Mouse (Mus musculus) ES-Bruce4 (cell line): Measurements from ENCODE around the gene Clasp1. TPM values are rescaled to one million over a fixed set of nuclear protein-coding genes. Genes with fewer than 3 reads are reported as not detected.

Experiments used
- H3K27ac ChIP-seq: 2 replicates; pipeline ENCODE4 v1.5.1; 2012; ENCODE audit warnings: low read length, inconsistent platforms; ENCODE audit not compliant: insufficient read depth
- H3K27me3 ChIP-seq: 2 replicates; pipeline ENCODE4 v1.6.1; 2012; ENCODE audit warnings: mild to moderate bottlenecking, low read length, inconsistent platforms; ENCODE audit not compliant: control insufficient read depth, poor library complexity, insufficient read depth, severe bottlenecking
- H3K36me3 ChIP-seq: 2 replicates; pipeline ENCODE4 v1.6.1; 2012; ENCODE audit warnings: inconsistent platforms, mild to moderate bottlenecking, low read length, moderate library complexity; ENCODE audit not compliant: control insufficient read depth, poor library complexity, insufficient read depth, severe bottlenecking
- H3K4me1 ChIP-seq: one replicate; pipeline ENCODE4 v1.8.1; 2011; ENCODE audit warnings: low read length; ENCODE audit not compliant: control insufficient read depth, insufficient read depth
- H3K4me3 ChIP-seq: 2 replicates; pipeline ENCODE4 v1.5.1; 2011; ENCODE audit warnings: low read depth, mild to moderate bottlenecking, low read length
- H3K9ac ChIP-seq: 2 replicates; pipeline ENCODE4 v1.6.1; 2012; ENCODE audit warnings: low read depth, mild to moderate bottlenecking, inconsistent platforms; ENCODE audit not compliant: poor library complexity, severe bottlenecking
- H3K9me3 ChIP-seq: replicated peaks from 2 replicates; pipeline ENCODE4 v1.6.1; 2012; ENCODE audit warnings: mild to moderate bottlenecking, low read length, inconsistent platforms; ENCODE audit not compliant: control insufficient read depth, poor library complexity, insufficient read depth, severe bottlenecking
- CTCF ChIP-seq: IDR thresholded peaks from one replicate; pipeline ENCODE4 v1.8.1; 2011; ENCODE audit warnings: low read depth, low read length
- EP300 ChIP-seq: IDR thresholded peaks from 2 replicates; pipeline ENCODE4 v1.6.1; 2011; ENCODE audit warnings: low read depth, low read length; ENCODE audit not compliant: insufficient read depth
- POLR2A ChIP-seq: IDR thresholded peaks from one replicate; pipeline ENCODE4 v1.8.1; 2011; ENCODE audit warnings: low read length; ENCODE audit not compliant: insufficient read depth
- polyA plus RNA-seq: library from polyadenylated mRNA; stranded (reverse); fragments of >200 nt; gene quantifications from 2 replicates; pipeline ENCODE4 v1.2.4, GENCODE M21; 2011; ENCODE audit warnings: low read depth; ENCODE audit not compliant: missing spikeins, insufficient read depth, insufficient read length

Clasp1 gene
- polyA plus RNA-seq, 1 experiment, result 81.0 TPM

DNA sequence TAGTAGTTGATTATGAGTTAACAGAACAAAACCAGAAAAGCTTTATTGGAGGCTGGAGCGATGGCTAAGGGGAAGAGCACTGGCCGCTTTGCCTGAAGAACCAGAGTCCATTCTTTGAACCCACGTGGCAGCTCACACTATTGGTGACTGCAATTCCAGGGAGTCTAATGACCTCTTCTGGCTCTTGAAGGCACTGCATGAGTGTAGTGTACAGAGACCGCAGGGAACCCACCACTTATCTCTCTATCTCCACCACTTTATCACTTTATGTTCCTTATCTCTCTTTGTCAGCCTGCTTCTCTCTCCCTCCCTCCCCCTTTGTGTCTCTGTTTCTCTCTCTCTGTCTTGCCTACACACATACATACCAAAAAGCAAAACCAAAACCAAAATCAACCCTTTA is 88.1 kb downstream of the Clasp1 start:
- Histone ChIP-seq H3K27ac (no peak overlapping the region), H3K9me3 (no peaks in the 10 kb centered on the region), H3K27me3 (no peaks in the 10 kb centered on the region), H3K9ac (no peak overlapping the region), H3K36me3 (no peaks in the 10 kb centered on the region), H3K4me3 (no peak overlapping the region), H3K4me1 (no peaks in the 10 kb centered on the region)
- TF ChIP-seq EP300 (no peak), POLR2A (no peak), CTCF (peak; percentile 51)

GRCm38 (mm10) chr1:118479246-118479645 is 90.4 kb downstream of the Clasp1 start:
- H3K36me3 ChIP-seq, result no peaks in the 10 kb centered on the region
- TF ChIP-seq POLR2A (no peak), CTCF (no peak), EP300 (no peak)
- no peaks in the 10 kb centered on the region for H3K27me3 ChIP-seq

DNA sequence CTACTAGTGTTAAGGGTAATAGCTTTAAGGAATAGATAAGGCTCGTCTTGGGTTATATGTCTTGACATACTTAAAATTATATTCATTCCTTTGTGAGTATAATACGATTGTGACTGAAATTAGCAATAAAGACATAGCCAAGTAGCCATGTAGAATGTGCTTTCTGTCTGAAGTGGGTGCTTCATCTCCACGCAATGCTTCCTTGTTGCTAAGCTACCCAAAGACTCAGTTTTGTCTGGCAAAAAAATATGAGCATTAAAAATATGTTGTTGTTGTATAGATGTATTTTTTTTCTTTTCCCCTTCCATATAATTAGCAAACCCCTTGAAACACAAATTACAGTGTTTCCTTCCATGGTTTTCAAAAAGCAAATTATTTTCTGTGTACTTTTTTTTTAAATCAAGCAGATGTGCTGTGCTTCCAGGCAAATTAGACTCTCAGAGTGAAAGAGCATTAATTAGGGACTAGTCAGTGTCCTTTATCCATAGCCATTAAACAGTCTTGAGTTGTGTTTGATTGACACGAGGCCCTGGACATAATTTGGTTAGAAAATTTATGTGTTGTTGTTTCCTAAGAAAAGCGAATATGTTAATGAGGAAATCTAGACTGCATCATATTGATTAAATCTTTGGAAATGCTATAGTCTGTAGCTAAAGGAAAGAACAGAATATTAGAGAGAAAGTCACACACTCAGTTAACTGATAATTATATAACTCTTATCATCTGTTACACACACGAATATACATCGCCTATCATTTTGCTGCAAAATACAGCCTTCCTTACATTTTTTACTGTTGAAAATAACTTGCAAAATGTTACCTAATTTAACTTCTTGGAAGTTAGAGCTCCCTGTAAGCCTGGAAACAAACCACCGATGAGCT is 91.9 kb downstream of the Clasp1 start:
- Histone ChIP-seq H3K9ac (no peak overlapping the region), H3K27ac (no peak overlapping the region), H3K9me3 (no peaks in the 10 kb centered on the region), H3K27me3 (no peaks in the 10 kb centered on the region), H3K4me1 (no peaks in the 10 kb centered on the region), H3K4me3 (no peak overlapping the region), H3K36me3 (no peaks in the 10 kb centered on the region)
- TF ChIP-seq POLR2A (no peak), CTCF (no peak), EP300 (no peak)

More at GRCm38 (mm10) chr1:118479246-118479645, 90.4 kb downstream of the Clasp1 start:
- Histone ChIP-seq H3K9ac (no peak overlapping the region), H3K4me1 (no peaks in the 10 kb centered on the region), H3K4me3 (no peak overlapping the region), H3K9me3 (no peaks in the 10 kb centered on the region), H3K27ac (no peak overlapping the region)

DNA sequence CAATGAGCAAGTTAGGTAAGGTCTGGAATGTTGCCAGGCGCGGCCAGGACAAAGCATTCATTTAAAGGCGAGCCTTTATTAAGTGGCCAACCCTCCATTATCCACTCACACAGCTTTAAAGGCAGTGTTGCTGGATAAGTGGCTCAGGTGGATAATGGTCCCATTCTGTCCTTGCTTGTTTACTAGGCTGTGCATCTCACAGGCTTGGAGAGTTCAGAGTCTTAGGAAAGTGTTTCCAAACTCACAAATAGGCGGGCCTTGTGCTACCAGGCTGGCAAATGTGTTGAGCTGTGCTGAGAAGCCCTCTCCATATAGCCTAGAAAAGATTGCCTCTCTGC is 92.5 kb downstream of the Clasp1 start:
- TF ChIP-seq POLR2A (no peak), EP300 (no peak), CTCF (no peak)
- no peaks in the 10 kb centered on the region for H3K9me3 ChIP-seq
- H3K27me3 ChIP-seq, result no peaks in the 10 kb centered on the region
- no peaks in the 10 kb centered on the region for H3K36me3 ChIP-seq
- no peak overlapping the region for H3K27ac ChIP-seq
- no peak overlapping the region for H3K9ac ChIP-seq
- no peaks in the 10 kb centered on the region for H3K4me1 ChIP-seq
- no peak overlapping the region for H3K4me3 ChIP-seq

- Histone ChIP-seq H3K27ac (no peak overlapping the region), H3K4me1 (peaks cover 1% of the 10 kb centered on the region), H3K9me3 (no peaks in the 10 kb centered on the region), H3K27me3 (no peaks in the 10 kb centered on the region), H3K36me3 (no peaks in the 10 kb centered on the region), H3K4me3 (no peak overlapping the region), H3K9ac (no peak overlapping the region)
- TF ChIP-seq CTCF (no peak), EP300 (no peak), POLR2A (no peak)
Measured at GRCm38 (mm10) chr1:118481703-118482102, 92.8 kb downstream of the Clasp1 start.

DNA sequence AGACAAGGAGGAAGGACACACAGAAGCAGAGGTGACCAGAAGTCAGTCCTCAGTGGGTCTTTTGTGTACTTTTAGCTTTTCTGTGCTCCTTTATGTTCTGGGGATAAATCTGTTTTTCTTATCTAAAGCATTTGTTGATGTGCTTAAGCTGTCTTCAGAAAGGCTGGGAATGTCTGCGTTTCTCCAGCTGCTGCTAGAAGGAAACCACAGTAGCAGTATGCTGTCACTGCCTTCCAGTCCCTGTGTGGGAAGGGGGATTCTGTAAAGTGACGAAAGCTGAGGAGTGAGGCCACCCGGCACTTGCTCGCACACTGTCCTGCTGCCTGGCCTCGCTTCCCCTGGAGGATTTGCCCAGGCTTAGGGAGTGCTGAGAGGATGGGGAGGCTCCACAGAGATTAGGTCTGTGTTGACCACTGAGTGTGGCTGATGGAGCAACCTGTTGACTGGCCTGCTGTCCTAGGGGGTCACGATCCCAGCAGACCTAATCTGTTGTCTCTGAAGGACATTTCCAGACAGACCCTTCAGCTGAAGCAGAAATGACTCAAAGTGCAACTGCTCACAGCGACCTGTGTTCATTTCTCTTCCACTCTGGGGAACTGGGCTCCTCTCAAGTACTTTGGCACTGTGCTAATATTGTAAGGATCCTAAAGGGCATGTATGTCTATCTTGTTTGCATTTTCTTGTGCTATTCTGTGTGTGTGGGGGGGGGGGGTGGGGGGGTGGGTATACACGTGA is 93.6 kb downstream of the Clasp1 start:
- Histone ChIP-seq H3K9me3 (no peaks in the 10 kb centered on the region), H3K4me1 (peaks cover 1% of the 10 kb centered on the region), H3K9ac (no peak overlapping the region), H3K36me3 (no peaks in the 10 kb centered on the region), H3K27ac (no peak overlapping the region), H3K27me3 (no peaks in the 10 kb centered on the region), H3K4me3 (no peak overlapping the region)
- TF ChIP-seq POLR2A, result no peak
